Mouse (Mus musculus): ENCODE results near the gene Mtln. TPM values are rescaled to one million over a fixed set of nuclear protein-coding genes. Genes with fewer than 3 reads are reported as not detected.

The Mtln gene
- total and polyA plus RNA-seq, 3 experiments: 35.4 to 51.3 (median 47.2) TPM

DNA sequence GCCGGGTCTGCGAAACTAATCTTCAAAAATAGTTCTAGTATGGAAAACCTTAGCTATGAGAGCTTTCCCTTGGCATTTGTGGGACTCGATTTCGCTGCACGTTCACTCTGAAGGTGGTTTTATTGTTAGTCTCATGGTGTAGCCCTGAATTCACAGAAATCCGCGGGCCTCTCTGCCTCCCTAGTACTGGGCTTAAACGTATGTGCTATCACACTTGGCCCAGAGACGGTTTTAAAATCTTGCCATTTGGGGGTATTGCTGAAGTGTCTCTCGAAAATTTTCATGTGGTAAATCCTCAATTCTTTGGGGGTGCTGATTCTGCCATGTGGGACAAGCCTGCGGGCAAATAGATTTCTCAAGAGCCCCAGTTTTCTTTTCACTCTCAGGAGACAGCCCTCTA lies 3.1 kb downstream of the Mtln start:
- H3K27me3 ChIP-seq (replicated peaks): no peaks in the 10 kb centered on the region
- peak overlapping the region; percentile 88 for H3K9ac ChIP-seq (ENCODE audit: insufficient read depth, low read depth)
- H3K79me2 ChIP-seq (replicated peaks; ENCODE audit: control insufficient read depth, extremely low read depth, insufficient read depth, poor library complexity, severe bottlenecking): peaks cover 9% of the 10 kb centered on the region; the same call in 1 of the 2 replicates
- peak overlapping the region; percentile 89 for H3K4me2 ChIP-seq (ENCODE audit: insufficient read depth, low read depth, poor library complexity, severe bottlenecking)
- peaks cover 2 to 25% of the 10 kb centered on the region in 2 experiments; a peak in 3 of 4 replicates for H3K4me1 ChIP-seq (ENCODE audit: control insufficient read depth in 1 of 2, insufficient read depth in 2 of 2)
- no peaks in the 10 kb centered on the region for H3K9me3 ChIP-seq (replicated peaks; ENCODE audit: low read length)
- peak; percentile 12 for DNase-seq (ENCODE audit: extremely low read depth)
- TF ChIP-seq POLR2AphosphoS2 (IDR thresholded peaks at IDR 0.05; ENCODE audit: low read depth, low read length): no peak
- no peak for TF ChIP-seq RCOR1 (conservative IDR thresholded peaks at IDR 0.05; ENCODE audit: low read depth, low read length)
- TF ChIP-seq SMC3 (IDR thresholded peaks at IDR 0.05; ENCODE audit: low read depth, low read length): no peak
- TF ChIP-seq TBP (conservative IDR thresholded peaks at IDR 0.05; ENCODE audit: low read depth, low read length): no peak
- no peak for TF ChIP-seq GABPA (IDR thresholded peaks at IDR 0.05; ENCODE audit: insufficient replicate concordance, low read depth, low read length)
- no peak for TF ChIP-seq NRF1 (IDR thresholded peaks at IDR 0.05; ENCODE audit: low read depth, low read length)
- TF ChIP-seq USF2 (conservative IDR thresholded peaks at IDR 0.05; ENCODE audit: low read depth, low read length): no peak
- no peak for TF ChIP-seq SIN3A (IDR thresholded peaks at IDR 0.05; ENCODE audit: low read length)
- TF ChIP-seq MAX (IDR thresholded peaks at IDR 0.05; ENCODE audit: low read length): no peak
- in situ Hi-C loops (cut with MboI; ENCODE audit: low pct_ligation_motif_present, low pct_unique_long_range_greater_than_20kb, low sequenced_read_pairs) (no loop called here), dilution Hi-C loops (cut with MboI; ENCODE audit: extremely low pct_ligation_motif_present, extremely low pct_unique_long_range_greater_than_20kb, low sequenced_read_pairs) (no loop called here)
- peaks cover 0 to 2% of the 10 kb centered on the region in 2 experiments for H3K36me3 ChIP-seq (replicated peaks in 1 of 2; ENCODE audit: control insufficient read depth in 1 of 2, insufficient read depth in 1 of 2, low read length in 1 of 2)
- no peak overlapping the region for H3K27ac ChIP-seq (ENCODE audit: insufficient read depth, low read depth)
- peak overlapping the region; percentile 59 to 67 (median 63) for H3K4me3 ChIP-seq (replicated peaks in 1 of 3; ENCODE audit: low read depth in 2 of 3, low read length in 2 of 3, poor library complexity in 1 of 3)

DNA sequence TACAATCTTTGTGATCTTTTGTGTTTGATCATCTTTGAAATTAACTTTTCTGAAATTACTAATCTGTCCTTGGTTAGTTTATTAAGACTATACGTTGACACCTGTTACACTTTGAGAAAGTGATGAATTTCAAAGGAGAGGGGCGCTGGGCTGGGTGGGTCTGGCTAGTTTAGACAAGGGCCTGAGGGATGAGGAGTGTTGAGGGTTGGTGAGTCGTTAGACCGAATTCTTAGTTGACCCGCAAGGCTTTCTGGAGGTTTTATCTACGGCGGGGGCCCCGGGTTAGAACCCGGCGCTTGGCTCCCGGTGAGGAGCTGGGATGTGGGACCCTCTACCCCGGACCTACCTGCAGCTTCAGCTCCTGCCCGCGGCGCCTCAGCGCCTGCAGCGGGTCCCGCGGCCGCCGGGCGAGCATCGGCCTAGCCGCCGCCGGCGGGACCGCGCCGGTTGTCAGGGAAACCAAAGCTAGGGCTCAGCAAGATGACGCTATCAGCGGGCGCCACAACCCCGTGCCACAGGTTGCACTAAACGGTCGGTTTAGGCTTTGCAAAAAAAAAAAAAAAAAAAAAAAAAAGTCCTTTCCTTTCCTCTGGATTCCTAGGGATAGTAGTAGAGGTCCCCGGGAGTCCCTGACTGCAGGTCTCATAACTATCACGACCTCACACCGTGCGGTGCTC lies 3.7 kb downstream of the Mtln start, which contains the start of gene Nphp1:
Nphp1 (minus strand) TSS at position 458 of the 677 bp plus-strand sequence.
- peak within 1 kb of the TSS; percentile 89 for H3K4me2 ChIP-seq (ENCODE audit: insufficient read depth, low read depth, poor library complexity, severe bottlenecking)
- H3K79me2 ChIP-seq (replicated peaks; ENCODE audit: control insufficient read depth, extremely low read depth, insufficient read depth, poor library complexity, severe bottlenecking): peaks cover 9% of the 10 kb centered on the region; the same call in 1 of the 2 replicates
- TF ChIP-seq MEF2A (IDR thresholded peaks at IDR 0.05; ENCODE audit: borderline replicate concordance, low read depth, low read length) (no peak), TBP (conservative IDR thresholded peaks at IDR 0.05; ENCODE audit: low read depth, low read length) (0 out of 2 replicates have a peak, but pooled peaks have one; percentile 42), MXI1 (IDR thresholded peaks at IDR 0.05; ENCODE audit: low read depth, low read length) (peak; percentile 91), ZNF384 (IDR thresholded peaks at IDR 0.05; ENCODE audit: low read depth, low read length) (peak; percentile 94), HCFC1 (IDR thresholded peaks at IDR 0.05; ENCODE audit: low read depth, low read length) (peak; percentile 82), ELF1 (IDR thresholded peaks at IDR 0.05; ENCODE audit: low read depth, low read length) (peak; percentile 32; the same call in 1 of the 2 replicates), ZC3H11A (IDR thresholded peaks at IDR 0.05; ENCODE audit: low read depth, low read length) (no peak), CHD2 (IDR thresholded peaks at IDR 0.05; ENCODE audit: low read length) (no peak), POLR2A (IDR thresholded peaks at IDR 0.05; ENCODE audit: low read depth, low read length) (peak; percentile 62; the same call in 1 of the 2 replicates), SIN3A (IDR thresholded peaks at IDR 0.05; ENCODE audit: low read length) (peak; percentile 72; the same call in 1 of the 2 replicates), EP300 (IDR thresholded peaks at IDR 0.05; ENCODE audit: low read length) (no peak), MAX (IDR thresholded peaks at IDR 0.05; ENCODE audit: low read length) (no peak), USF2 (conservative IDR thresholded peaks at IDR 0.05; ENCODE audit: low read depth, low read length) (no peak), E2F4 (IDR thresholded peaks at IDR 0.05; ENCODE audit: insufficient replicate concordance, low read depth, low read length) (no peak)
- peak; percentile 75 for DNase-seq (ENCODE audit: extremely low read depth)
- no peaks in the 10 kb centered on the region for H3K27me3 ChIP-seq (replicated peaks)
- H3K4me1 ChIP-seq (ENCODE audit: control insufficient read depth in 1 of 2, insufficient read depth in 2 of 2): peaks cover 2 to 25% of the 10 kb centered on the region in 2 experiments; a peak in 3 of 4 replicates
- H3K36me3 ChIP-seq (replicated peaks in 1 of 2; ENCODE audit: control insufficient read depth in 1 of 2, insufficient read depth in 1 of 2, low read length in 1 of 2): peaks cover 0 to 2% of the 10 kb centered on the region in 2 experiments
- no peaks in the 10 kb centered on the region for H3K9me3 ChIP-seq (replicated peaks; ENCODE audit: low read length)
- H3K4me3 ChIP-seq (replicated peaks in 1 of 3; ENCODE audit: low read depth in 2 of 3, low read length in 2 of 3, poor library complexity in 1 of 3): peak within 1 kb of the TSS; percentile 59 to 67 (median 63)
- no peak within 1 kb of the TSS for H3K27ac ChIP-seq (ENCODE audit: insufficient read depth, low read depth)
- dilution Hi-C loops (cut with MboI; ENCODE audit: extremely low pct_ligation_motif_present, extremely low pct_unique_long_range_greater_than_20kb, low sequenced_read_pairs): no loop called here
- in situ Hi-C loops (cut with MboI; ENCODE audit: low pct_ligation_motif_present, low pct_unique_long_range_greater_than_20kb, low sequenced_read_pairs): no loop called here
- peak within 1 kb of the TSS; percentile 88 for H3K9ac ChIP-seq (ENCODE audit: insufficient read depth, low read depth)
